Mouse (Mus musculus) lung, adult 2 months (tissue): Measurements from ENCODE around the gene Cnbd2.

Experiments
- CTCF ChIP-seq: fragments of 200-500 bp; IDR thresholded peaks from 2 replicates; pipeline ENCODE4 v1.5.1; 2011; ENCODE audit warnings: mild to moderate bottlenecking, low read length, control low read depth; ENCODE audit not compliant: insufficient read depth
- POLR2A ChIP-seq: fragments of 200-500 bp; IDR thresholded peaks from 2 replicates; pipeline ENCODE4 v1.6.1; 2011; ENCODE audit warnings: low read depth, mild to moderate bottlenecking, control low read depth, low read length, borderline replicate concordance; ENCODE audit errors: extremely low read depth

GRCm38 (mm10) chr2:156318491-156318890 is 6.4 kb downstream of the Cnbd2 start:
- TF ChIP-seq POLR2A (no peak), CTCF (no peak)
